Mouse (Mus musculus): ENCODE measurements around the gene Rec114. TPM values are rescaled to one million over a fixed set of nuclear protein-coding genes. Genes with fewer than 3 reads are reported as not detected.

Rec114 gene
- polyA plus RNA-seq, 1 experiment from 2014 or later: 0.90 TPM

GRCm38 (mm10) chr9:58758754-58759153 lies 15.0 kb upstream of the Rec114 start:
- DNase-seq (ENCODE audit: low spot score) (no peak), ATAC-seq (no peak)
- Histone ChIP-seq H3K4me2 (ENCODE audit: low read length) (no peak overlapping the region), H3K9ac (ENCODE audit: low read length) (no peak overlapping the region), H3K9me3 (replicated peaks; ENCODE audit: control insufficient read depth, low read length) (no peaks in the 10 kb centered on the region), H3K27ac (ENCODE audit: low read depth, low read length) (no peak overlapping the region), H3K4me1 (ENCODE audit: control insufficient read depth, insufficient read depth, low read length) (0 out of 2 replicates have a peak, but pooled peaks cover 2% of the 10 kb centered on the region), H3K36me3 (ENCODE audit: control insufficient read depth, insufficient read depth, low read length) (no peaks in the 10 kb centered on the region), H3K27me3 (replicated peaks; ENCODE audit: control insufficient read depth, insufficient read depth, low read length) (no peaks in the 10 kb centered on the region), H3K4me3 (ENCODE audit: low read depth, low read length) (no peak overlapping the region)
- WGBS: 91% methylated on average over 7 of the region's 7 CpGs

DNA sequence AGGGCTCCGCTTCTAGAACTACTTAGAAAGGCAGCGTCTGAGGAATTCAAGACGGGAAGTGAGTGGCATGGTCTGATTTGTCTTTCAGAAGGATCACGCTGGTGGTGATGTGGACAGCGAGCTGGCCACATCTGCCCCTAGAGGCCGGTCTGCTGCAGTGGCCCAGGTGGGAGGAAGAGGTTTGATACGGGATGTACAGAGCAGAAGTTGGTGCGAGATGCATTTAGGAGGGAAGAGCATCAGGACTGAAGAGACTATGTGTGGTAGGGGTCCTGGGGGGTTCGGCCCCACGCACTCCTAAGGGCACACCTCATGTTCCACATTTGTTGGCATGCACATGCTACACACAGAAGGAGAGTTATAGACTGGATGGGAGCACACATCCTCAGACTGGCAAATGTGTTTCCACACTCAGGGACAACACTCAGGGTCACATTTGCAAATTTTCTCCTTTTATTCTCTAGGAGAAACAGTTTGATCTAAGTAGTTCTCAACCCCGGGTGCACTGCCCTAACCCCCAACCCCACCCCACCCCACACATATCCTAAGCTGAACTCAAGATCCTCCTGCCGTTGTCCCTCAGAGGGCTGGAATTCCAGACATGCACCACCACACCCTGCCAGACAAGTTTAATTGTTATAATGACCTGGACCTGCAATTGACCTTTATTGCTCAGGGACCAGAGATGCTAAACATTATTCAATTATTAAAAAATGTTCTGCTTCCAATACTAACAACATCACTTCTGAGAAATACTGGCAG lies 12.8 kb upstream of the Rec114 start:
- no peak for DNase-seq (ENCODE audit: low spot score)
- 76% methylated on average over 12 of the region's 12 CpGs for WGBS
- Histone ChIP-seq H3K4me1 (ENCODE audit: control insufficient read depth, insufficient read depth, low read length) (peaks cover 4% of the 10 kb centered on the region; the same call in 1 of the 2 replicates), H3K27ac (ENCODE audit: low read depth, low read length) (no peak overlapping the region), H3K27me3 (replicated peaks; ENCODE audit: control insufficient read depth, insufficient read depth, low read length) (no peaks in the 10 kb centered on the region), H3K4me2 (ENCODE audit: low read length) (no peak overlapping the region), H3K36me3 (ENCODE audit: control insufficient read depth, insufficient read depth, low read length) (no peaks in the 10 kb centered on the region), H3K9ac (ENCODE audit: low read length) (no peak overlapping the region), H3K9me3 (replicated peaks; ENCODE audit: control insufficient read depth, low read length) (no peaks in the 10 kb centered on the region), H3K4me3 (ENCODE audit: low read depth, low read length) (no peak overlapping the region)
- ATAC-seq: no peak

GRCm38 (mm10) chr9:58753606-58754005 lies 9.8 kb upstream of the Rec114 start:
- H3K9ac ChIP-seq (ENCODE audit: low read length): no peak overlapping the region
- no peaks in the 10 kb centered on the region for H3K36me3 ChIP-seq (ENCODE audit: control insufficient read depth, insufficient read depth, low read length)
- H3K4me1 ChIP-seq (ENCODE audit: control insufficient read depth, insufficient read depth, low read length): peaks cover 4% of the 10 kb centered on the region; the same call in 1 of the 2 replicates
- 46% methylated on average over 1 of the region's 1 CpGs for WGBS
- DNase-seq (ENCODE audit: low spot score) (peak; percentile 74), ATAC-seq (no peak)
- H3K4me2 ChIP-seq (ENCODE audit: low read length): no peak overlapping the region
- H3K27ac ChIP-seq (ENCODE audit: low read depth, low read length): peak overlapping the region; percentile 11; the same call in 1 of the 2 replicates
- no peak overlapping the region for H3K4me3 ChIP-seq (ENCODE audit: low read depth, low read length)
- no peaks in the 10 kb centered on the region for H3K9me3 ChIP-seq (replicated peaks; ENCODE audit: control insufficient read depth, low read length)
- no peaks in the 10 kb centered on the region for H3K27me3 ChIP-seq (replicated peaks; ENCODE audit: control insufficient read depth, insufficient read depth, low read length)

- H3K27ac ChIP-seq (ENCODE audit: low read depth, low read length): no peak overlapping the region
- no peaks in the 10 kb centered on the region for H3K27me3 ChIP-seq (replicated peaks; ENCODE audit: control insufficient read depth, insufficient read depth, low read length)
- H3K9ac ChIP-seq (ENCODE audit: low read length): no peak overlapping the region
- no peak overlapping the region for H3K4me3 ChIP-seq (ENCODE audit: low read depth, low read length)
- WGBS: 55% methylated on average over 4 of the region's 4 CpGs
- no peak overlapping the region for H3K4me2 ChIP-seq (ENCODE audit: low read length)
- no peak for DNase-seq (ENCODE audit: low spot score)
- H3K9me3 ChIP-seq (replicated peaks; ENCODE audit: control insufficient read depth, low read length): no peaks in the 10 kb centered on the region
- peaks cover 7% of the 10 kb centered on the region for H3K4me1 ChIP-seq (ENCODE audit: control insufficient read depth, insufficient read depth, low read length)
- H3K36me3 ChIP-seq (ENCODE audit: control insufficient read depth, insufficient read depth, low read length): no peaks in the 10 kb centered on the region
- no peak for ATAC-seq
Measured at GRCm38 (mm10) chr9:58748142-58748541, 4.4 kb upstream of the Rec114 start.

GRCm38 (mm10) chr9:58747328-58747755 lies 3.6 kb upstream of the Rec114 start:
- Histone ChIP-seq H3K27me3 (replicated peaks; ENCODE audit: control insufficient read depth, insufficient read depth, low read length) (no peaks in the 10 kb centered on the region), H3K36me3 (ENCODE audit: control insufficient read depth, insufficient read depth, low read length) (no peaks in the 10 kb centered on the region), H3K4me1 (ENCODE audit: control insufficient read depth, insufficient read depth, low read length) (peaks cover 7% of the 10 kb centered on the region), H3K27ac (ENCODE audit: low read depth, low read length) (no peak overlapping the region), H3K9ac (ENCODE audit: low read length) (no peak overlapping the region), H3K4me2 (ENCODE audit: low read length) (peak overlapping the region; percentile 27; the same call in 1 of the 2 replicates), H3K9me3 (replicated peaks; ENCODE audit: control insufficient read depth, low read length) (no peaks in the 10 kb centered on the region), H3K4me3 (ENCODE audit: low read depth, low read length) (no peak overlapping the region)
- DNase-seq (ENCODE audit: low spot score): peak; percentile 70
- WGBS: 7% methylated on average over 6 of the region's 6 CpGs
- ATAC-seq: peak; percentile 79

DNA sequence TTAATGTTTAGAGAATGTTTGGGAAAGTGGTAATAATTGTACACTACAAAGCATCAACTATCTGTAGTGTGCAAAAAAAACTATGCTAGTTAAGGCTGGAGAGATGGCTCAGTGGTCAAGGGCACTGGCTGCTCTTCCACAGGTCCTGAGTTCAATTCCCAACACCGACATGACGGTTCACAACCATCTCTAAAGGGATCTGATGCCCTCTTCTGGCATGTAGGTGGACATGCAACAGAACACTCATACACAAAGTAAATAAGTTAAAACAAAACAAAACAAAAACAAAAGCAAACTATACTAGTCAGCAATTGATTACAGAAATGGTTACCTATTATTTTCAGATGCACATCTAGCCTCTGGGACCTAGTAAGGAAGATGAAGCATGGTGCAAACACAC lies 1.1 kb downstream of the Rec114 start:
- DNase-seq (ENCODE audit: low spot score) (no peak), ATAC-seq (no peak)
- Histone ChIP-seq H3K4me1 (ENCODE audit: control insufficient read depth, insufficient read depth, low read length) (peaks cover 6% of the 10 kb centered on the region), H3K9ac (ENCODE audit: low read length) (no peak overlapping the region), H3K4me2 (ENCODE audit: low read length) (no peak overlapping the region), H3K36me3 (ENCODE audit: control insufficient read depth, insufficient read depth, low read length) (no peaks in the 10 kb centered on the region), H3K27me3 (replicated peaks; ENCODE audit: control insufficient read depth, insufficient read depth, low read length) (no peaks in the 10 kb centered on the region), H3K27ac (ENCODE audit: low read depth, low read length) (no peak overlapping the region), H3K9me3 (replicated peaks; ENCODE audit: control insufficient read depth, low read length) (no peaks in the 10 kb centered on the region), H3K4me3 (ENCODE audit: low read depth, low read length) (no peak overlapping the region)
- WGBS: 96% methylated on average over 2 of the region's 2 CpGs

GRCm38 (mm10) chr9:58741369-58741768 lies 2.4 kb downstream of the Rec114 start:
- H3K4me3 ChIP-seq (ENCODE audit: low read depth, low read length): no peak overlapping the region
- no peak overlapping the region for H3K9ac ChIP-seq (ENCODE audit: low read length)
- 86% methylated on average over 20 of the region's 20 CpGs for WGBS
- no peaks in the 10 kb centered on the region for H3K27me3 ChIP-seq (replicated peaks; ENCODE audit: control insufficient read depth, insufficient read depth, low read length)
- no peaks in the 10 kb centered on the region for H3K9me3 ChIP-seq (replicated peaks; ENCODE audit: control insufficient read depth, low read length)
- no peak for DNase-seq (ENCODE audit: low spot score)
- no peak overlapping the region for H3K27ac ChIP-seq (ENCODE audit: low read depth, low read length)
- no peaks in the 10 kb centered on the region for H3K36me3 ChIP-seq (ENCODE audit: control insufficient read depth, insufficient read depth, low read length)
- no peak for ATAC-seq
- H3K4me2 ChIP-seq (ENCODE audit: low read length): no peak overlapping the region
- no peaks in the 10 kb centered on the region for H3K4me1 ChIP-seq (ENCODE audit: control insufficient read depth, insufficient read depth, low read length)

DNA sequence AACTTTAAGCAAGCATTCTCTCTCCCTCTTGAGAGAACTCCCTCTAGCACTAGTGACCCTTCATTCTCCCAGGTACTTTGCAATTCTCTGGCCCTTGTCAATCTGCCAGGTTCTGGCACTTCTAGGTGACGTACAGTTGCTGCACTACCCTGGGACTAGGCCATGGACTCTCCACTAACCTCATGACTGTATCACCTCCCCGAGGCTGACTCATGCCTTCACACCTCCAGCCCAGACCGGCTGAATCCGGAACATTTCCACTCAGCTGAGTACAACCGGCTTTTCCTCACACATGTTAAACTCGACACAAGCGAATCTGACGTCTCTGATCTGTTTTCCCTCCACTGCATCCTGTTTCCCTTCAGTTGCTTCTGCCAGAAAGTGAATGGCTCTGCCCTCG lies 4.0 kb downstream of the Rec114 start:
- 85% methylated on average over 9 of the region's 9 CpGs for WGBS

DNA sequence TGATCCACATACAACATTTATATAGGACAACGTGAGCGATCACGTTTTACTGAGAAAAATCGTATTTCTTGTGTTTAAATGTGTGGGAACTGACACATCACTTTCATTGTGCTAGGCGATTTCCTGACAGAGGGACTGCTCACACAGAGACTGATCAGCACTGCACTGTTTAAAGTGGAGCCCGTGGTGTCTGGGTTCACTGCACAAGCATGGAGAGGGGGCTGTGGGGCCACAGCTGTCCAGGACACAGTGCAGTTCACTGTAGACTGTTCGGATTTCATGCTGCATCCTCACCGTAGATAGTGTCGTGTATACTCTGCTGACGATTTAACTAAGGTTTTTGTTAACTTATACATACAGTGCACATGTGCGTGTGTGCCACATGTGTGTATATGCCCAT lies 20.6 kb downstream of the Rec114 start:
- no peaks in the 10 kb centered on the region for H3K36me3 ChIP-seq (ENCODE audit: control insufficient read depth, insufficient read depth, low read length)
- H3K9ac ChIP-seq (ENCODE audit: low read length): no peak overlapping the region
- no peaks in the 10 kb centered on the region for H3K9me3 ChIP-seq (replicated peaks; ENCODE audit: control insufficient read depth, low read length)
- no peaks in the 10 kb centered on the region for H3K4me1 ChIP-seq (ENCODE audit: control insufficient read depth, insufficient read depth, low read length)
- H3K4me3 ChIP-seq (ENCODE audit: low read depth, low read length): no peak overlapping the region
- H3K27ac ChIP-seq (ENCODE audit: low read depth, low read length): no peak overlapping the region
- WGBS: 87% methylated on average over 11 of the region's 11 CpGs
- ATAC-seq: no peak
- H3K27me3 ChIP-seq (replicated peaks; ENCODE audit: control insufficient read depth, insufficient read depth, low read length): no peaks in the 10 kb centered on the region
- H3K4me2 ChIP-seq (ENCODE audit: low read length): no peak overlapping the region
- DNase-seq (ENCODE audit: low spot score): no peak

More for the DNA sequence above, 4.0 kb downstream of the Rec114 start:
- DNase-seq (ENCODE audit: low spot score) (no peak), ATAC-seq (no peak)
- Histone ChIP-seq H3K9me3 (replicated peaks; ENCODE audit: control insufficient read depth, low read length) (no peaks in the 10 kb centered on the region), H3K4me1 (ENCODE audit: control insufficient read depth, insufficient read depth, low read length) (no peaks in the 10 kb centered on the region), H3K36me3 (ENCODE audit: control insufficient read depth, insufficient read depth, low read length) (no peaks in the 10 kb centered on the region), H3K27me3 (replicated peaks; ENCODE audit: control insufficient read depth, insufficient read depth, low read length) (no peaks in the 10 kb centered on the region), H3K9ac (ENCODE audit: low read length) (no peak overlapping the region), H3K4me2 (ENCODE audit: low read length) (no peak overlapping the region), H3K27ac (ENCODE audit: low read depth, low read length) (no peak overlapping the region), H3K4me3 (ENCODE audit: low read depth, low read length) (no peak overlapping the region)

Measured in forebrain, embryonic 14.5 days (tissue).